Mouse (Mus musculus) CH12.LX (cell line): ENCODE results near the gene Nipal4.

Experiments
- CHD1 ChIP-seq: IDR thresholded peaks from 2 replicates; pipeline ENCODE4 v1.6.1; 2012; ENCODE audit warnings: low read depth, low read length, improper control_type of control experiment, inconsistent platforms
- CTCF ChIP-seq, 2 experiments: IDR thresholded peaks in 1 of 2; conservative IDR thresholded peaks in 1 of 2; 2 replicates each; pipeline ENCODE4 v1.5.1; 2011 to 2012; ENCODE audit warnings: low read depth in 2 of 2, low read length in 2 of 2, improper control_type of control experiment in 1 of 2, inconsistent platforms in 1 of 2, mild to moderate bottlenecking in 1 of 2, moderate library complexity in 1 of 2
- E2F4 ChIP-seq: IDR thresholded peaks from 2 replicates; pipeline ENCODE4 v1.6.1; 2011; ENCODE audit warnings: low read depth, low read length, improper control_type of control experiment; ENCODE audit not compliant: insufficient replicate concordance
- ELF1 ChIP-seq: IDR thresholded peaks from 2 replicates; pipeline ENCODE4 v1.6.1; 2014; ENCODE audit warnings: low read depth, mild to moderate bottlenecking, inconsistent platforms, low read length, improper control_type of control experiment
- GABPA ChIP-seq: IDR thresholded peaks from 2 replicates; pipeline ENCODE4 v1.6.1; 2012; ENCODE audit warnings: low read depth, low read length, improper control_type of control experiment, inconsistent platforms; ENCODE audit not compliant: insufficient replicate concordance
- MAX ChIP-seq: IDR thresholded peaks from 2 replicates; pipeline ENCODE4 v1.6.1; 2011; ENCODE audit warnings: low read length, improper control_type of control experiment
- POLR2A ChIP-seq: IDR thresholded peaks from 2 replicates; pipeline ENCODE4 v1.6.1; 2011; ENCODE audit warnings: low read depth, mild to moderate bottlenecking, improper control_type of control experiment, low read length
- RAD21 ChIP-seq: IDR thresholded peaks from 2 replicates; pipeline ENCODE4 v1.6.1; 2011; ENCODE audit warnings: low read depth, mild to moderate bottlenecking, low read length, improper control_type of control experiment, moderate library complexity
- RCOR1 ChIP-seq: conservative IDR thresholded peaks from 2 replicates; pipeline ENCODE4 v1.6.1; 2012; ENCODE audit warnings: low read depth, mild to moderate bottlenecking, inconsistent platforms, low read length, improper control_type of control experiment
- UBTF ChIP-seq: IDR thresholded peaks from 2 replicates; pipeline ENCODE4 v1.6.1; 2012; ENCODE audit warnings: low read depth, mild to moderate bottlenecking, inconsistent platforms, low read length, improper control_type of control experiment, moderate library complexity
- USF1 ChIP-seq: IDR thresholded peaks from 2 replicates; pipeline ENCODE4 v1.6.1; 2014; ENCODE audit warnings: low read depth, mild to moderate bottlenecking, inconsistent platforms, low read length, improper control_type of control experiment
- ZMIZ1 ChIP-seq: IDR thresholded peaks from 2 replicates; pipeline ENCODE4 v1.6.1; 2012; ENCODE audit warnings: low read depth, mild to moderate bottlenecking, inconsistent platforms, low read length, improper control_type of control experiment

DNA sequence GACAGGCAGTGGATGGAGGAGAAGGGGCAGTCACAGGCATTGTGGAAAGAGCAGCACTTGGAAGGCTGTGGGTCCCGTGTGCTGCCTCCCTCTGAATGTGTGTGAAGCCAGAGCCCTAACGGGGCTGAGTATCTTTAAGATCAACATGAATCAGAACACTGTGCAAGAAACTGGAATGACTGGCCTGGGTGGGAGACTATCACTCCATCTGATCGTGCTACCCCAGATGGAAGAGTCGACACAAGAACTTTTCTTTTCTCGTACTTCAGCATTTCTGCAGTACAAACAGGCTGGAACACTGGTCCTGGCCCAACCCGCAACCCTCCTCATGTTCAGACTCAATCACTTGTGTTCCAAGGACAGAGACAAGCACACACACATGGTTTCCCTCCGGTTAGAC is 2.2 kb upstream of the Nipal4 start:
- TF ChIP-seq ZMIZ1 (no peak), E2F4 (no peak), CTCF (conservative IDR thresholded peaks at IDR 0.05 in 1 of 2, IDR thresholded peaks at IDR 0.05 in 1 of 2; ENCODE audit: low read depth in 2 of 2, low read length in 2 of 2) (no peak), POLR2A (no peak), GABPA (no peak), RAD21 (no peak), CHD1 (no peak), RCOR1 (no peak), MAX (no peak), ELF1 (no peak), USF1 (no peak), UBTF (no peak)
